Mouse (Mus musculus): ENCODE data around the gene Samd10. TPM values are rescaled to one million over a fixed set of nuclear protein-coding genes. Genes with fewer than 3 reads are reported as not detected.

Samd10 gene
- polyA plus RNA-seq (2012; rRNA removed) = 41.9 and 44.3 TPM in 2 replicates

DNA sequence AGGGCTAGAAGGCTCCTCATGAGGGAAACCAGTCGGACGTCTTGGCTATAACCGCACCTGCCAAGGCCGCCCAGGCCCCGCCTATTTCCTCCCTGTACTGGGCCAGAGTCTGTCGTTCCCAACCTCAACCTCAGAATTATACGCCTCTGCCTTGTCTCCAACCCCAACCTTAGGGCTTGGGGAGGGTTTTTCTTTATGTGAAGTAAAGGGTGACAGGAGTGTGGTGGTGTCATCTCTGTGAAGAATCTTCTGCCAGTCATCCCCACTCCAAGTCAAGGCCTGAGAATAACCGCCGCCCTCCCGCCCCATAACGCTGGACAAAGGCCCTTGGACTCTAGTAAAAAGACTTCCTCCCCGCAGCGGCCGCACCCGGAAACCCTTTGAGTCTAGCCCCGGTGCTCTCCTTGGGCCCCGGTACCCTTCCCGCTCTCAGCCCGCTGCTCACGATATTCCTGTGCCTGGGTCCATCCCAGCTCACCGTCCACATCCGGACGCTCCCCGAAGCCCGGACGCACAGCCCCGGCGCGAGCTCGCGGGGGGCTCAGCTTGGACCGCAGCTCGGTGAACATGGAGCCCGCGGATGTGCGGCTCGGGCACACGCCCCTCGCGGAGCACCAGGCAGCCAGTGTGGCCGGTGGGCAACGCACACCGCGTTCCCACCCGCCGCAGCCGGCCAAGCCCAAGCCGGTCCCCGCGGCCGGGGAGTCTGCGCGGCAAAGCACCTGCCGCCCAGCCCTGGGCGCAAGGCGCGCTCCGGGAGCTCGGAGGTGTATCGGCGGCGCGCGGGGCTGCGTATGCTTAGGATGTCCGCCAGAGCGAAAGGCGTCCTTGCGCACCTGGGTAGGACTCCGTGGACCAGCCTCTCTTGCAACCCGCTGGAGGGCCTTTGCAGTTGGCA lies at the start of gene Samd10:
TSS of gene Samd10 (minus strand) at position 759 of the 898 bp plus-strand sequence.

DNA sequence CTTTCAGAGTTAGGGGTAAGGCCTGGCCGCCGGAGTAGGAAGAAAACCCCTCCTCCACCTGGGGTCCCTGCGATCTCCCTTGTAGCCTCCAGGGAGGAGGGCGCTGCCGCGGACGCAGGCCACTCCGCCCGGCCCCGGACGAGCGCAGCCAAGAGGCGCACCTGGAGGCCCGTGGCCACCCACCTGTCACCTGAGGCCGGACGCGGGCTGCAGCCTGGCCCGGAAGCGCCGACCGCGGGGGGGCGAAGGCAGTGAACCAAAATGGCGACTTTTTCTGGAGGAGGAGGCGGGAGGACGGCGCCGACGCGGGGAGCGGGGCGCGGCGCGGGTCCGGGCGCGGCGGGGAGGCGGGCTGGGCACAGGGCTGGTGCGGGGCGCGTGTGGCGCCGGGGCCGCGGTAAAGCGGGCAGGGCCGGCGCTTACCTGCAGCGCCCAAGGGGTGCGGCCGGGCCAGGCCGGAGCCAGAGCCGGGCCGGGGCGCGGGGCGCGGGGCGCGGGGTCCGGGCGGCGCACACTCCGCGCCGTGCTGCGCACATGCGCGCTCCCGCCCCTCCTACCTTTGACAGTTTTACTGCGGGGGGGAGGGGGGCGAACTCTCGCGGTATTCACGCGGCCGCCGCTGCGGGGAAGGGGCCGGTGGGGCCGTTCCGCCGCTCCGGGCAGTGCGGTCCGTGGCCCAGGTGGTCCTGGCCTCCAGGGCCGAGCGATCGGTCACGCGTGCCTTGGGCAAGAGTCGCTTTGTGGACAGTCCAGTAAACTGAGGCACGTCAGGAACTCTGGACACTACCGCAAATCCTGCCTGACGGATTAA lies 6.6 kb downstream of the Samd10 start, which contains the start of gene Zfp512b:
TSS of gene Zfp512b (minus strand) at position 573 of the 811 bp plus-strand sequence.

DNA sequence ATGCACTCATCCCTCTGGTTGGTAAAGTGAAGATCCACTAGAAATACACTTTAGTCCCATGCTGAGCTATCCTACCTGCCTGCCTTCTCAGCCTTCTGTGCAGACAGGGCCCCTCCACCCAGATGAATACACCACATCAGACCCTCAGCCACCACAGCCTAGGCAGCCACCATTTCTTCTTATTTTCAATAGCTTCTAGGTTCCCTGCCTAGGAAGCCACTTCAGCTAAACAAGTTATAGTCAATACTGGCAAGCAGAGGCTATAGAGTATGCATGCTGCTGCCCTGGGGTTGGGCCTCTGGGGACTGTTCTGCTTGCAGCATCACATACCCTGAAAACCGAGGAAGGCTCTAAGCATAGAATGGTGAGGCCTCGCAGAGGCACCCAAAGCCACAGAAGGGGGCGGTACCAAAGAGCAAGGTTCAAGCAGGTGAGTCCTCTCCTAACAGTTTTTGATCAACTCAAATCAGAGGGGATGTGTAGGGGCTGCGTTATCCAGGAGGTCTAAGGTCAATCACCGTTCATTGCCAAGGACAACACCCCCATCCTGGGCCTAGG lies 7.4 kb downstream of the Samd10 start, which contains the start of gene Prpf6:
TSS of gene Prpf6 (plus strand) at position 341 of the 558 bp plus-strand sequence.

DNA sequence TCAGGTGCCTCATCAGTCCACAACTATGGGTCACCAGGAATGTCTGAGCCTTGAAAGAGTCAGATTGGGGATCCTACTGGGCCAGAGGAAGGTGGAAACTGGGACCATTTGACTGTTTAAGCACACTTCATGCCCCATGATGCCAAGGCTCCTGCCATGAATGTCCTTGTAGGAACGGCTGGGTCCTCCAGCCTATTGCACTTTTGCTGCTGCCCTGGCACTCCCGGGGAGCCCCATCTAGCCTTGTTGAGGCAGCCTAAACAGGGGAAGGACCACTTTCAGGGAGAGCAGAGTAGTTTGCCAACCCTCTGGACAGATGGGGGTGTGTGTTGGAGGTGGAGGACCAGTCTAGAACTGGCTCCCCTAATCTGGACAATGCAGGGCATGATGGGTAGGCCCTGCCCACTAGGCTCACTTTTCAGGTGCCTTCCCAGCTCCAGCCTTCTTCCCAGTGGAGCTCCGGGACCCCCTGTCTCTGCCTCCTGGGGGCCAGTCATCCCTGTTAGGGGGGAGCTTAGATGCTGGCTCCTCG lies 14.5 kb downstream of the Samd10 start, which contains the start of gene Uckl1:
TSS of gene Uckl1 (minus strand) at position 482 of the 532 bp plus-strand sequence.

Other genes with a start within 250 kb of the Samd10 start
- gene Zgpat, start 234.3 kb downstream of the Samd10 start, polyA plus RNA-seq (2012; rRNA removed) = 71.1 and 77.7 TPM in 2 replicates
- gene Arfrp1, start 233.8 kb downstream of the Samd10 start, polyA plus RNA-seq (2012; rRNA removed) = 36.7 and 46.0 TPM in 2 replicates
- gene Lime1, start 219.1 kb downstream of the Samd10 start, polyA plus RNA-seq (2012; rRNA removed) = 191 and 210 TPM in 2 replicates
- gene Zbtb46, start 139.8 kb downstream of the Samd10 start, polyA plus RNA-seq (2012; rRNA removed) = 16.7 and 16.9 TPM in 2 replicates
- gene Abhd16b, start 106.0 kb downstream of the Samd10 start, polyA plus RNA-seq (2012; rRNA removed) = 0.14 and 0.43 TPM in 2 replicates
- gene Tpd52l2, start 102.1 kb downstream of the Samd10 start, polyA plus RNA-seq (2012; rRNA removed) = 62.8 and 108 TPM in 2 replicates
- gene Dnajc5, start 78.7 kb downstream of the Samd10 start, polyA plus RNA-seq (2012; rRNA removed) = 61.5 and 73.6 TPM in 2 replicates
- gene Uckl1, start 14.3 kb downstream of the Samd10 start, polyA plus RNA-seq (2012; rRNA removed) = 146 and 181 TPM in 2 replicates
- gene Prpf6, start 7.3 kb downstream of the Samd10 start, polyA plus RNA-seq (2012; rRNA removed) = 21.1 and 26.7 TPM in 2 replicates
- gene Zfp512b, start 6.4 kb downstream of the Samd10 start, polyA plus RNA-seq (2012; rRNA removed) = 108 and 116 TPM in 2 replicates
- gene Gm29797, start 57.8 kb upstream of the Samd10 start, polyA plus RNA-seq (2012; rRNA removed) = 0.62 and 1.0 TPM in 2 replicates
- 209 and 217 TPM in 2 replicates for gene Sox18, start 72.4 kb upstream of the Samd10 start, polyA plus RNA-seq (2012; rRNA removed)
- gene Tcea2, start 81.1 kb upstream of the Samd10 start, polyA plus RNA-seq (2012; rRNA removed) = 32.8 and 33.7 TPM in 2 replicates
- gene Rgs19, start 94.8 kb upstream of the Samd10 start, polyA plus RNA-seq (2012; rRNA removed) = 119 and 136 TPM in 2 replicates
- gene Lkaaear1, start 99.2 kb upstream of the Samd10 start, polyA plus RNA-seq (2012; rRNA removed) = not detected in 2 replicates
- 0.93 and 1.5 TPM in 2 replicates for gene Oprl1, start 115.8 kb upstream of the Samd10 start, polyA plus RNA-seq (2012; rRNA removed)
- 0.07 and 0.08 TPM in 2 replicates for gene Myt1, start 164.1 kb upstream of the Samd10 start, polyA plus RNA-seq (2012; rRNA removed)
- 14.8 and 18.6 TPM in 2 replicates for gene Pcmtd2, start 238.6 kb upstream of the Samd10 start, polyA plus RNA-seq (2012; rRNA removed)